Mouse (Mus musculus) liver, embryonic 14.5 days (tissue): ENCODE measurements around the gene Sf3b4. TPM values are rescaled to one million over a fixed set of nuclear protein-coding genes. Genes with fewer than 3 reads are reported as not detected.

Source experiments
- ATAC-seq: fragments of 200-750 bp; cut with Nextera tagmentation; 2 replicates; pipeline ENCODE4 v1.8.0; 2017; ENCODE audit warnings: moderate number of reproducible peaks, mild to moderate bottlenecking, moderate library complexity; ENCODE audit not compliant: insufficient read depth
- DNase-seq, 3 experiments: peaks; one replicate each; pipeline ENCODE4 v3.0.0-alpha.2; 2012 to 2013; ENCODE audit warnings: low read depth in 3 of 3, low spot score in 3 of 3
- H3K27ac ChIP-seq: fragments of 300-500 bp; sonication (generic); 2 replicates; pipeline ENCODE4 v1.5.1; 2014; ENCODE audit warnings: moderate library complexity, mild to moderate bottlenecking, control low read depth, inconsistent platforms
- H3K27me3 ChIP-seq: fragments of 300-500 bp; sonication (generic); 2 replicates; pipeline ENCODE4 v1.6.1; 2014; ENCODE audit warnings: mild to moderate bottlenecking, low read length, moderate library complexity; ENCODE audit not compliant: control insufficient read depth, insufficient read depth
- H3K36me3 ChIP-seq: fragments of 300-500 bp; sonication (generic); replicated peaks from 2 replicates; pipeline ENCODE4 v1.6.1; 2014; ENCODE audit warnings: low read depth; ENCODE audit not compliant: control insufficient read depth, insufficient read depth
- H3K4me1 ChIP-seq, 2 experiments: fragments of 200-500 bp in 1 of 2; fragments of 300-500 bp in 1 of 2; sonication (generic) in 1 of 2; replicated peaks; 2 replicates each; pipeline ENCODE4 v1.6.1; 2012 to 2014; ENCODE audit warnings: antibody characterized with exemption in 1 of 2, inconsistent platforms in 1 of 2, low read length in 1 of 2; ENCODE audit not compliant: control insufficient read depth in 2 of 2, insufficient read depth in 2 of 2
- H3K4me2 ChIP-seq: fragments of 300-500 bp; sonication (generic); 2 replicates; pipeline ENCODE4 v1.6.1; 2014; ENCODE audit warnings: low read depth, mild to moderate bottlenecking, control low read depth, moderate library complexity
- H3K4me3 ChIP-seq, 2 experiments: fragments of 200-500 bp in 1 of 2; fragments of 300-500 bp in 1 of 2; sonication (generic) in 1 of 2; 2 replicates each; pipeline ENCODE4 v1.5.1; 2012 to 2014; ENCODE audit warnings: low read depth in 2 of 2, low read length in 2 of 2, mild to moderate bottlenecking in 2 of 2, control low read depth in 1 of 2, inconsistent platforms in 1 of 2, moderate library complexity in 1 of 2; ENCODE audit not compliant: insufficient read depth in 1 of 2
- H3K9ac ChIP-seq: fragments of 300-500 bp; sonication (generic); replicated peaks from 2 replicates; pipeline ENCODE4 v1.6.1; 2014; ENCODE audit warnings: mild to moderate bottlenecking, control low read depth, moderate library complexity
- H3K9me3 ChIP-seq: fragments of 300-500 bp; sonication (generic); 2 replicates; pipeline ENCODE4 v1.6.1; 2016; ENCODE audit warnings: low read length, mixed read lengths; ENCODE audit not compliant: control insufficient read depth
- CTCF ChIP-seq: IDR thresholded peaks from 2 replicates; pipeline ENCODE4 v1.5.1; 2016; ENCODE audit warnings: antibody characterized with exemption, low read depth, control low read depth
- EP300 ChIP-seq: IDR thresholded peaks from 2 replicates; pipeline ENCODE4 v1.6.1; 2016; ENCODE audit warnings: antibody characterized with exemption, low read depth
- WGBS: fragments of 180-500 bp; shearing (Covaris S2); extraction: QIAGEN DNeasy Blood & Tissue Kit; methylation state at CpG from one replicate; pipeline ENCODE4 v1.1.7; 2014; ENCODE audit not compliant: insufficient replicate concordance; 5-methylcytosine and 5-hydroxymethylcytosine counted together
- polyA plus RNA-seq, 2 experiments: library from polyadenylated mRNA; depleted of rRNA in 1 of 2; stranded (reverse) in 1 of 2; unstranded in 1 of 2; fragments of >200 nt; fragmentation: Nextera tagmentation in 1 of 2; extraction: Ambion mirVana in 1 of 2; gene quantifications; 2 replicates each; pipeline versions ENCODE4 v1.2.1 to v1.2.3; 2012 to 2014

Gene Sf3b4
- polyA plus RNA-seq, 2 experiments: 48.2 to 75.4 TPM

- peaks cover 0 to 12% of the 10 kb centered on the region in 2 experiments; a peak in 2 of 4 replicates for H3K4me1 ChIP-seq
- WGBS: 63% methylated on average over 4 of the region's 4 CpGs
- H3K9me3 ChIP-seq: no peaks in the 10 kb centered on the region
- peaks cover 32% of the 10 kb centered on the region for H3K27me3 ChIP-seq
- ATAC-seq (no peak), DNase-seq (no peak)
- H3K4me3 ChIP-seq: no peak overlapping the region
- H3K27ac ChIP-seq: no peak overlapping the region
- H3K36me3 ChIP-seq: no peaks in the 10 kb centered on the region; the same call in 1 of the 2 replicates
- no peak overlapping the region; the same call in 1 of the 2 replicates for H3K4me2 ChIP-seq
- no peak overlapping the region for H3K9ac ChIP-seq
- TF ChIP-seq EP300 (no peak), CTCF (no peak)
Observed at GRCm38 (mm10) chr3:96159820-96160219, 12.3 kb upstream of the Sf3b4 start.

GRCm38 (mm10) chr3:96160222-96160802 is 11.8 kb upstream of the Sf3b4 start:
- 48% methylated on average over 4 of the region's 4 CpGs for WGBS
- H3K4me3 ChIP-seq: no peak overlapping the region

GRCm38 (mm10) chr3:96160803-96161516 is 11.2 kb upstream of the Sf3b4 start:
- ATAC-seq: peak; percentile 53

More at GRCm38 (mm10) chr3:96160222-96160802, 11.8 kb upstream of the Sf3b4 start:
- peak; percentile 29; the same call in 1 of the 2 replicates for ATAC-seq
- peaks cover 0 to 12% of the 10 kb centered on the region in 2 experiments; a peak in 2 of 4 replicates for H3K4me1 ChIP-seq
- H3K36me3 ChIP-seq: no peaks in the 10 kb centered on the region
- H3K27ac ChIP-seq: no peak overlapping the region
- no peak for DNase-seq
- no peak for TF ChIP-seq EP300
- no peak for TF ChIP-seq CTCF
- no peaks in the 10 kb centered on the region for H3K9me3 ChIP-seq
- no peak overlapping the region for H3K9ac ChIP-seq
- H3K4me2 ChIP-seq: no peak overlapping the region; the same call in 1 of the 2 replicates
- H3K27me3 ChIP-seq: peaks cover 32% of the 10 kb centered on the region

GRCm38 (mm10) chr3:96161869-96162840 is 10.0 kb upstream of the Sf3b4 start, which contains the start of gene Mtmr11:
TSS of gene Mtmr11 (plus strand) at chr3:96162004.
- H3K27ac ChIP-seq: peak within 1 kb of the TSS; percentile 41
- peak within 1 kb of the TSS; percentile 23 for H3K9ac ChIP-seq
- no peak for TF ChIP-seq CTCF
- no peak for TF ChIP-seq EP300
- WGBS: 11% methylated on average over 16 of the region's 16 CpGs
- H3K9me3 ChIP-seq: no peaks in the 10 kb centered on the region
- no peaks in the 10 kb centered on the region for H3K36me3 ChIP-seq
- H3K4me1 ChIP-seq: peaks cover 0 to 12% of the 10 kb centered on the region in 2 experiments; a peak in 2 of 4 replicates
- H3K27me3 ChIP-seq: peaks cover 32% of the 10 kb centered on the region
- H3K4me2 ChIP-seq: peak within 1 kb of the TSS; percentile 56
- H3K4me3 ChIP-seq: peak within 1 kb of the TSS; percentile 44 to 52
- no peak for ATAC-seq
- no peak for DNase-seq

More at GRCm38 (mm10) chr3:96160803-96161516, 11.2 kb upstream of the Sf3b4 start:
- no peak for TF ChIP-seq CTCF
- TF ChIP-seq EP300: no peak
- no peaks in the 10 kb centered on the region for H3K36me3 ChIP-seq
- peaks cover 0 to 12% of the 10 kb centered on the region in 2 experiments; a peak in 2 of 4 replicates for H3K4me1 ChIP-seq
- H3K4me3 ChIP-seq: peak overlapping the region; percentile 44 to 52
- peak; percentile 16 to 24 (median 17) for DNase-seq
- peaks cover 32% of the 10 kb centered on the region for H3K27me3 ChIP-seq
- no peaks in the 10 kb centered on the region for H3K9me3 ChIP-seq
- WGBS: 6% methylated on average over 12 of the region's 12 CpGs
- peak overlapping the region; percentile 56 for H3K4me2 ChIP-seq
- H3K27ac ChIP-seq: peak overlapping the region; percentile 41
- H3K9ac ChIP-seq: no peak overlapping the region
